21 mouse cellular contexts compared by ENCODE assay signal in the genomic region with DNA sequence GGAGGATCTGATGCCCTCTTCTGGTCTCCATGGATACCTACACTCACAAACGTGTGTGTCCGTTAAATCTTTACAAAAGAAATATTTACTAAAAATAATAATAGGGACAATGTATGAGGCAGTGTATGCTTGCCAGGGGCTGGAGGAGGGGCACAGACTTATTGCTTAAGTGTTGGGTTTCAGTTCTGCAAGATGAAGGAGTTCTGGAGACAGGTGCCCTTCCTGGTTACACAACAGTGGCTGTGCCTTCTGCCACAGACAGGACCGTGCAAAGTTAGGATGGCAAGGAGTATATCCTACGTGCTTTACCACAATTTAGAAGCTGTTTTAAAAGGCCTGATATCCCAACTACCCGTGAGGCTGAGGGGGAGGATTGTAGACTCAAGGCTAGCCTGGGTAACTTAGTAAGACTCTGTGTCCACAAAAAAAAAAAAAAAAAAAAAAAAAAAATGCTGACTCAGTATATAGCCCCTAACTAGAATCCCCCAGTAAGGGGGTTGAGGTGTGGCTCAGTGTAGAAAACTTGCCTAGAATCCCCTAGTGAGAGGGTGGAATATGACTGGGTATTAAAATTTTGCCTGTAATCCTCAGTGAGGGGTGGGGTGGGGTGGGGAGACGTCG.
"Had no signal": no experiment of that assay in that cellular context is flagged by ENCODE, and none has a peak within 500 bp of the region (broad histone marks: within the 10 kb centered on the region; RNA-seq: fewer than 3 reads in every experiment).

No protein-coding gene starts in this region.

- H3K4me2 ChIP-seq: kidney, embryonic 15.5 days; limb, embryonic 12.5 days; limb, embryonic 15.5 days; liver, embryonic 11.5 days; lung, embryonic 14.5 days; midbrain, embryonic 11.5 days; neural tube, embryonic 12.5 days; neural tube, embryonic 15.5 days had no signal

- H3K4me1 ChIP-seq: limb, embryonic 15.5 days; neural tube, embryonic 15.5 days had no signal

- H3K4me3 ChIP-seq: kidney, embryonic 15.5 days; limb, embryonic 12.5 days; limb, embryonic 15.5 days; neural tube, embryonic 12.5 days; neural tube, embryonic 15.5 days had no signal

- H3K27ac ChIP-seq: kidney, embryonic 15.5 days; limb, embryonic 12.5 days; limb, embryonic 15.5 days; liver, embryonic 14.5 days; macrophage; neural tube, embryonic 12.5 days; neural tube, embryonic 15.5 days had no signal

- ATAC-seq: liver, postnatal 0 days; lung, postnatal 0 days had no signal

- DNase-seq: kidney, adult 8-10 months; kidney, postnatal 10 days; kidney, postnatal 36 days; left cerebral cortex, postnatal 4 days; liver, postnatal 0 days; lung, embryonic 14.5 days; midbrain, embryonic 14.5 days; right cerebral cortex, adult 18-20 months; right cerebral cortex, postnatal 14 days; right cerebral cortex, postnatal 4 days; thymus, postnatal 25 days had no signal

- H3K9ac ChIP-seq: kidney, embryonic 15.5 days; limb, embryonic 12.5 days; limb, embryonic 15.5 days; liver, embryonic 14.5 days; liver, postnatal 0 days; lung, embryonic 14.5 days; neural tube, embryonic 12.5 days; neural tube, embryonic 15.5 days had no signal

- H3K27me3 ChIP-seq: kidney, embryonic 15.5 days; limb, embryonic 12.5 days; limb, embryonic 15.5 days; neural tube, embryonic 12.5 days; neural tube, embryonic 15.5 days had no signal

- H3K9me3 ChIP-seq: kidney, embryonic 15.5 days; limb, embryonic 12.5 days; limb, embryonic 15.5 days; neural tube, embryonic 12.5 days; neural tube, embryonic 15.5 days had no signal
